Mouse (Mus musculus) forebrain, postnatal 0 days (tissue): Measurements from ENCODE around the gene Cmas. TPM values are rescaled to one million over a fixed set of nuclear protein-coding genes. Genes with fewer than 3 reads are reported as not detected.
A peak's percentile ranks its signal among the peaks of the same experiment; 100 is the strongest.

Experiments
- ATAC-seq: fragments of 200-750 bp; cut with Nextera tagmentation; 2 replicates; pipeline ENCODE4 v1.8.0; 2017; ENCODE audit warnings: mild to moderate bottlenecking, moderate library complexity
- DNase-seq: peaks from one replicate; pipeline ENCODE4 v3.0.0-alpha.2; 2015
- H3K27ac ChIP-seq: fragments of 300-500 bp; sonication (generic); 2 replicates; pipeline ENCODE4 v1.5.1; 2014; ENCODE audit warnings: low read depth, mild to moderate bottlenecking, antibody characterized with exemption, low read length, moderate library complexity, mixed read lengths
- H3K27me3 ChIP-seq: fragments of 300-500 bp; sonication (generic); 2 replicates; pipeline ENCODE4 v1.6.1; 2014; ENCODE audit warnings: mild to moderate bottlenecking, low read length, mixed read lengths; ENCODE audit not compliant: insufficient read depth
- H3K36me3 ChIP-seq: fragments of 300-500 bp; sonication (generic); 2 replicates; pipeline ENCODE4 v1.6.1; 2014; ENCODE audit warnings: mild to moderate bottlenecking, moderate library complexity; ENCODE audit not compliant: insufficient read depth
- H3K4me1 ChIP-seq: fragments of 300-500 bp; sonication (generic); 2 replicates; pipeline ENCODE4 v1.6.1; 2014; ENCODE audit warnings: antibody characterized with exemption; ENCODE audit not compliant: insufficient read depth
- H3K4me2 ChIP-seq: fragments of 300-500 bp; sonication (generic); 2 replicates; pipeline ENCODE4 v1.6.1; 2014; ENCODE audit warnings: low read depth, mild to moderate bottlenecking, moderate library complexity
- H3K4me3 ChIP-seq: fragments of 300-500 bp; sonication (generic); 2 replicates; pipeline ENCODE4 v1.5.1; 2014; ENCODE audit warnings: low read depth, low read length, mixed read lengths
- H3K9ac ChIP-seq: fragments of 300-500 bp; sonication (generic); 2 replicates; pipeline ENCODE4 v1.6.1; 2014; ENCODE audit warnings: mild to moderate bottlenecking
- H3K9me3 ChIP-seq: fragments of 300-500 bp; sonication (generic); 2 replicates; pipeline ENCODE4 v1.6.1; 2016; ENCODE audit warnings: low read length
- CTCF ChIP-seq: sonication (generic); IDR thresholded peaks from 2 replicates; pipeline ENCODE4 v1.5.1; 2016; ENCODE audit warnings: antibody characterized with exemption, control low read depth, low read depth
- WGBS: fragments of 180-500 bp; shearing (Covaris S2); extraction: QIAGEN DNeasy Blood & Tissue Kit; methylation state at CpG from one replicate; pipeline ENCODE4 v1.1.7; 2014; 5-methylcytosine and 5-hydroxymethylcytosine counted together
- polyA plus RNA-seq: library from polyadenylated mRNA; unstranded; fragments of >200 nt; fragmentation: Nextera tagmentation; extraction: Ambion mirVana; gene quantifications from 2 replicates; pipeline ENCODE4 v1.2.1, GENCODE M21; 2015
- total RNA-seq: library from RNA; depleted of rRNA; stranded (reverse); fragments of >200 nt; gene quantifications from 2 replicates; pipeline ENCODE4 v1.2.3, GENCODE M21; 2014

Gene Cmas
- total and polyA plus RNA-seq, 2 experiments from 2014 or later = 132 to 178 TPM

DNA sequence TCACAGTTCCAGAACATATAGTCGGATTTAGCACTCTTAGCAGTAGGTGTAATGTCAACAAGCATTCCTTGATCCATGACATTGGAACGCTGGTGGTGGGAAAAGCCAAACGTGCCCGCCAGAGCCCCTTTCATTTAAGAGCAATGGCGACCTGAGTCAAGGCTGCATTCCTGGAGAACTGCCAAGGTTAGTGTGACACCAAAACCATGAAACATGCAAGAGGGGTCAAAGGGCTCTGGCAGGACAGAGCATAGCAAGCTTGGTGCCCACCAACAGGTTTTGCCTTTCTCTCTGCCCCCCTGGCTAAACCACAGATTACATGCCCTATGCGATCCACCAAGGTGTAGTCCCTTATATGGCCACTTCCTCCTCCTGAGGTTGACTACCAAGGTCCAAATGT is 17.8 kb upstream of the Cmas start:
- Histone ChIP-seq H3K27ac (no peak overlapping the region), H3K4me1 (no peaks in the 10 kb centered on the region), H3K27me3 (no peaks in the 10 kb centered on the region), H3K4me2 (no peak overlapping the region), H3K36me3 (no peaks in the 10 kb centered on the region), H3K4me3 (no peak overlapping the region), H3K9ac (no peak overlapping the region), H3K9me3 (no peaks in the 10 kb centered on the region)
- DNase-seq (no peak), ATAC-seq (no peak)
- TF ChIP-seq CTCF = no peak
- 82% methylated on average over 6 of the region's 6 CpGs for WGBS

DNA sequence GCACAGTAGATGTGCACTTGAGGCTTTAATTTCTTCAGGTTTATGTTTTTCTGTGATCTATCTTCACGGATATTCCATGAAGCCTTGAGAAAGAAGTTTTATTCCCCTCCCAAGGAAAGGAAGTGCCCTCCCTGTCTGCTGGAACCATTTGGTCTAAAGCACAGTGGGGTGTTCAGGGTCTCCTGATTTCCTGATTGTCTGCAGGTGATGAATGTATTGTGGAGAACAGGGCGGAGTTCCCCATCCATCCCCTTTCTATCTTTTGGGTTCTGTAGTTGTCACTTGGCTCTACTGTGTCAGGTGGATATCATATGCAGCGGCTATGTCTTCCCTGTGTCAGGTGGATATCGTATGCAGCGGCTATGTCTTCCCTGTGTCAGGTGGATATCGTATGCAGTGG is 14.7 kb upstream of the Cmas start:
- Histone ChIP-seq H3K4me2 (no peak overlapping the region), H3K27me3 (no peaks in the 10 kb centered on the region), H3K4me1 (no peaks in the 10 kb centered on the region), H3K36me3 (no peaks in the 10 kb centered on the region), H3K9me3 (no peaks in the 10 kb centered on the region), H3K4me3 (no peak overlapping the region), H3K9ac (no peak overlapping the region), H3K27ac (no peak overlapping the region)
- ATAC-seq (no peak), DNase-seq (no peak)
- no peak for TF ChIP-seq CTCF
- 92% methylated on average over 6 of the region's 6 CpGs for WGBS

DNA sequence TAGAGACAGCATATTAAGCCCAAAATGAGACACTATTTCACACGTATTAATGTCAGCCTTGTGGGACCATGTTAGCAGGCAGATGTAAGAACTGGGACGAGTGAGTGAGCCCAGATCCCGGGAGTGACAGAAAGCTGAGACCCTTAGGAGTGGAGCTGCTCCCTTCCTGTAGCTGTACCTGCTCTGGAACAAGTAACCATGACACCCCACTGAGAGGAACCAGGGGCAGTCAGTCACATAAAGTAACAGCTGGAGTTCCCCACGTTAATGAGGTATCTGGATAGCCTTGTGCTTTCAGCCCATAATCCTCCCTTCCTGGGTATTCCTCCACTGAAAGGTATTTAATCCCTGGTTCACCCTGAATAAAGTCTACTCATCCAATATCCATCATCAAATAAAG is 13.3 kb upstream of the Cmas start:
- Histone ChIP-seq H3K27me3 (no peaks in the 10 kb centered on the region), H3K4me3 (no peak overlapping the region), H3K4me2 (no peak overlapping the region), H3K36me3 (no peaks in the 10 kb centered on the region), H3K9me3 (no peaks in the 10 kb centered on the region), H3K27ac (no peak overlapping the region), H3K9ac (no peak overlapping the region), H3K4me1 (no peaks in the 10 kb centered on the region)
- 49% methylated on average over 4 of the region's 4 CpGs for WGBS
- ATAC-seq = no peak
- TF ChIP-seq CTCF = no peak
- DNase-seq = no peak

DNA sequence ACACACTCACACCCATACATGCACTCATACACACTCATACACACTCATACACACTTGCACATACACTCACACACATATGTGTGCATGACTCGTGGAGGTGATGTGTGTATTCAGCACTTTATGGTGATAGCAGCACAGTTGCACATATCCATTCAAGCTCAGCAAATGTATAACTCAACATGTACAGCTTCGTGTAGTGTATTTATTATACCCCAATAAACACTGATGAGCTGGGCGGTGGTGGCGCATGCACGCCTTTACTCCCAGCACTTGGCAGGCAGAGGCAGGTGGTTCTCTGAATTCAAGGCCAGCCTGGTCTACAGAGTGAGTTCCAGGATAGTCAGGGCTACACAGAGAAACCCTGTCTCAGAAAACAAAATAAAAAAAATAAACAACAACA is 11.0 kb upstream of the Cmas start:
- 95% methylated on average over 5 of the region's 5 CpGs for WGBS
- no peak overlapping the region for H3K9ac ChIP-seq
- no peak for DNase-seq
- no peaks in the 10 kb centered on the region for H3K36me3 ChIP-seq
- no peaks in the 10 kb centered on the region for H3K9me3 ChIP-seq
- no peak overlapping the region for H3K4me2 ChIP-seq
- no peak for TF ChIP-seq CTCF
- H3K27me3 ChIP-seq = no peaks in the 10 kb centered on the region
- H3K4me1 ChIP-seq = no peaks in the 10 kb centered on the region
- no peak for ATAC-seq
- H3K4me3 ChIP-seq = no peak overlapping the region
- no peak overlapping the region for H3K27ac ChIP-seq

DNA sequence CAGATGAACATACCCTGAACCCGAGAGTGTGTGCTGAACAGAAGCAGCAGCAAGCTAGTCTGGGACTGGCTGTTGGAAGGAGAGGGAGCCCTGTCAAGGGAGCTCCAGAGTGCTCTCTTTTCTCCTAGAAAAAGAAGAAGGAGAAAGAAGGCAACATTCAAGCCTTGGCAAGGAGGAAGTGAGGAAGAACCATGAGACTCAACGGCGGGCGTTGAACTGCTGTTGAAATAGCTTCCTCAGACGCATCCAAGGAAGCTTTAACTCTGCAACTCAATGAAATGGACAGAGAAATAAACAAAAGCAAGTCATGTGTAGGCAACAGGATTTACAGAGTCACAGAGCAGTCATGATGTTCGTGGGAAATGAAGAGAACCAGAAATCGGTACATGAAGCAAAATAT is 9.7 kb upstream of the Cmas start:
- no peak overlapping the region for H3K4me3 ChIP-seq
- no peaks in the 10 kb centered on the region for H3K27me3 ChIP-seq
- no peak overlapping the region for H3K27ac ChIP-seq
- no peak for TF ChIP-seq CTCF
- H3K9me3 ChIP-seq = no peaks in the 10 kb centered on the region
- H3K4me2 ChIP-seq = no peak overlapping the region
- ATAC-seq (no peak), DNase-seq (no peak)
- no peak overlapping the region for H3K9ac ChIP-seq
- H3K4me1 ChIP-seq = no peaks in the 10 kb centered on the region
- no peaks in the 10 kb centered on the region for H3K36me3 ChIP-seq
- 76% methylated on average over 7 of the region's 7 CpGs for WGBS

DNA sequence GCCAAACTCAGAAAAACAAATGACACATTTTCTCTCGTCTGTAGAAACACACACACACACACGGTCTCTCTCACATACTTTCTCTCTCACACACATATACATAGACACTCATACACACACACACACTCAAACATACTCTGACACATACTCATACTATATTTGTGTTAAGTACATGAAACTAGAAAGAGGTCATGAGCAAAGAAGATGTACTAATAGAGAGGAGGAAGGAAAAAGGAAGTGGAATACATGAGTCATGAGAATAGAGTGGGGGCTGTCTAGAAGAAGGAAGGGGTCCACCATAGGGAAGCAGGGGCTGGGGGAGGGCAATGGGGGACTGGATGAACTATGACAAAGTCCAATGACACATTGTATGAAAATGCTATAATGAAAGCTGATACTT is 9.3 kb upstream of the Cmas start:
- no peak overlapping the region for H3K9ac ChIP-seq
- WGBS = 74% methylated on average over 2 of the region's 2 CpGs
- no peaks in the 10 kb centered on the region for H3K36me3 ChIP-seq
- no peaks in the 10 kb centered on the region for H3K4me1 ChIP-seq
- no peak overlapping the region for H3K4me3 ChIP-seq
- no peak for TF ChIP-seq CTCF
- H3K4me2 ChIP-seq = no peak overlapping the region
- no peak overlapping the region for H3K27ac ChIP-seq
- no peak for DNase-seq
- H3K27me3 ChIP-seq = no peaks in the 10 kb centered on the region
- no peaks in the 10 kb centered on the region for H3K9me3 ChIP-seq
- no peak for ATAC-seq

DNA sequence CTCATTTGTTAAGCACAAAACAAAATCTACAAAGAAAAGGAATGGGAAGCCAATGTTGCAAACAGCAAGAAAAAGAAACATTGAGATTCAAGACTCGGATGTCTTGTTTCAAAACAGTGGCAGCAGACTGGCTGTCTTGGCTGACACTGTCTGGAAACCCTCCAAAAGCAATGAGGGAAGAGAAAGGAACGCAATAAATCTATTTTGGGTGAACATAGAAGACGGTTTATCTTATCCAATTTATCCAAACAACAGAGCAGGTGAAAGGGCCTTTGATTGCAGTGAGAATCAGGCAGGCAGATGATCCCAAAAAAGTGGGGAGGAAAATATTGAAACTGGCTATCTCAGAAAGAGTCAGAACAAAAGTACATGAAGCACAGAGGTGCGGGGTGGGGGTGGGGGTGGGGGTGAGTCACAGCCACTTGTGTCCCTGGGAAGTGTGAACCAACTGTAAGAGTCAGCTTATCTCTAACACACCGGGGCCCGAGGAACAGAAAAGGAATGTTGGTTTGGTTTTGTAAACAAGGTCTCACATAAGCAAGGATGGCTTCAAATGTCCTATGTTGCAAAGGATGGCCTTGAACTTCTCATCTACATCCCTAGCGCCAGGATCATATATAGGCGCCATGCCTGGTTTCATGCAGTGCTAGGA is 8.3 kb upstream of the Cmas start:
- no peaks in the 10 kb centered on the region for H3K36me3 ChIP-seq
- no peaks in the 10 kb centered on the region for H3K4me1 ChIP-seq
- DNase-seq = peak; percentile 20
- 61% methylated on average over 8 of the region's 8 CpGs for WGBS
- H3K4me2 ChIP-seq = no peak overlapping the region
- H3K27me3 ChIP-seq = no peaks in the 10 kb centered on the region
- no peak for TF ChIP-seq CTCF
- H3K4me3 ChIP-seq = no peak overlapping the region
- no peak overlapping the region for H3K27ac ChIP-seq
- H3K9me3 ChIP-seq = no peaks in the 10 kb centered on the region
- no peak overlapping the region for H3K9ac ChIP-seq
- no peak for ATAC-seq
